Mouse (Mus musculus): ENCODE measurements around the gene Pdzk1ip1.

GRCm38 (mm10) chr4:115133085-115133484, 44.6 kb downstream of the Pdzk1ip1 start:
- TF ChIP-seq POLR2A (IDR thresholded peaks at IDR 0.05; ENCODE audit: borderline replicate concordance, control insufficient read depth, low read depth, low read length) (no peak), CTCF (IDR thresholded peaks at IDR 0.05; ENCODE audit: control insufficient read depth, insufficient read depth, low read length) (no peak)

Data from bone marrow, adult 2 months (tissue).